Mouse (Mus musculus) forebrain, embryonic 12.5 days (tissue): ENCODE results near the gene St8sia1. TPM values are rescaled to one million over a fixed set of nuclear protein-coding genes. Genes with fewer than 3 reads are reported as not detected.
"Not testable (repeated sequence)": the region's sequence is repeated elsewhere in the genome, so short reads cannot be mapped to it uniquely, and the experiment has no call there.

ENCODE experiments used
- ATAC-seq: fragments of 200-750 bp; cut with Nextera tagmentation; 2 replicates; pipeline ENCODE4 v1.8.0; 2017; ENCODE audit warnings: moderate TSS enrichment; ENCODE audit not compliant: low FRiP score
- H3K27ac ChIP-seq: fragments of 300-500 bp; sonication (generic); 2 replicates; pipeline ENCODE4 v1.5.1; 2016; ENCODE audit warnings: mild to moderate bottlenecking
- H3K27me3 ChIP-seq: fragments of 300-500 bp; sonication (generic); 2 replicates; pipeline ENCODE4 v1.6.1; 2016; ENCODE audit warnings: mild to moderate bottlenecking
- H3K36me3 ChIP-seq: fragments of 300-500 bp; sonication (generic); replicated peaks from 2 replicates; pipeline ENCODE4 v1.6.1; 2016; ENCODE audit warnings: mild to moderate bottlenecking
- H3K4me1 ChIP-seq: fragments of 300-500 bp; sonication (generic); 2 replicates; pipeline ENCODE4 v1.6.1; 2016
- H3K4me2 ChIP-seq: fragments of 300-500 bp; sonication (generic); 2 replicates; pipeline ENCODE4 v1.6.1; 2016; ENCODE audit warnings: mild to moderate bottlenecking, moderate library complexity
- H3K4me3 ChIP-seq: fragments of 300-500 bp; sonication (generic); replicated peaks from 2 replicates; pipeline ENCODE4 v1.5.1; 2016; ENCODE audit warnings: mild to moderate bottlenecking
- H3K9ac ChIP-seq: fragments of 300-500 bp; sonication (generic); 2 replicates; pipeline ENCODE4 v1.6.1; 2016; ENCODE audit warnings: mild to moderate bottlenecking
- H3K9me3 ChIP-seq: fragments of 300-500 bp; sonication (generic); 2 replicates; pipeline ENCODE4 v1.6.1; 2016
- WGBS: fragments of 180-500 bp; shearing (Covaris S2); methylation state at CpG from one replicate; pipeline ENCODE4 v1.1.7; 2016; 5-methylcytosine and 5-hydroxymethylcytosine counted together
- polyA plus RNA-seq: library from polyadenylated mRNA; unstranded; fragments of >200 nt; fragmentation: Nextera tagmentation; extraction: Ambion mirVana; gene quantifications from 2 replicates; pipeline ENCODE4 v1.2.1, GENCODE M21; 2016

Gene St8sia1
- 6.3 and 6.4 TPM in 2 replicates for polyA plus RNA-seq

DNA sequence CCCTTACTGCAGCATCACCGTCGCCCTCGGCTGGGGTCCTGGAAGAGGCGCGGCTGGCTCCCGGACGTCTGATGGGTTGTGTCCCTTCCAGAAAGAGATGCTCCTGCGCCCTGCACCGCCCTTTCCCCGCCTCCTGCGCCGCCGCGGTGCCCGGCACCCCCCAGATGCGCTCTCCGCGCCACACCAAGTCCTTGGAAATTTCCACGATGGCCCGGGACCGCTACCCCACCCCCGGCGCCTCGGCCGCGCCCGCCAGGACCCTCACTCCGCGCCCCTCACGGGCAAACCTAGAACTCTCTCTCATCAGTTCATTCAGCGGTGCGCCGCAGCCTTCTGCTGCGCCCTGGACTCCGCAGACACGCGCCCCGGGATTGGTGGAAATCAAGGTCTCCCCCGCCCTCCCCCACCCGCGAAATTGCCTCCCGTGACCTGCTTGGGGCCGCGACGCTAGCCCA is at the start of gene St8sia1:
St8sia1 (minus strand) TSS at position 377 of the 455 bp plus-strand sequence.
- Histone ChIP-seq H3K27me3 (0 out of 2 replicates have a peak, but pooled peaks cover 7% of the 10 kb centered on the region), H3K9ac (peak within 1 kb of the TSS; percentile 87), H3K4me3 (peak within 1 kb of the TSS; percentile 69), H3K4me2 (peak within 1 kb of the TSS; percentile 93), H3K36me3 (0 out of 2 replicates have a peak, but pooled peaks cover 6% of the 10 kb centered on the region), H3K4me1 (peaks cover 27% of the 10 kb centered on the region), H3K9me3 (no peaks in the 10 kb centered on the region), H3K27ac (peak within 1 kb of the TSS; percentile 94)
- peak; percentile 83 for ATAC-seq
- under 1% methylated on average over 44 of the region's 45 CpGs for WGBS

GRCm38 (mm10) chr6:143012513-143013215 is 48.4 kb upstream of the St8sia1 start:
- H3K27me3 ChIP-seq: no peaks in the 10 kb centered on the region
- no peaks in the 10 kb centered on the region for H3K4me1 ChIP-seq
- no peaks in the 10 kb centered on the region for H3K9me3 ChIP-seq
- no peak overlapping the region for H3K4me2 ChIP-seq
- no peak overlapping the region for H3K27ac ChIP-seq
- H3K4me3 ChIP-seq: no peak overlapping the region
- ATAC-seq: no peak
- peaks cover 37% of the 10 kb centered on the region for H3K36me3 ChIP-seq
- WGBS: 94% methylated on average over 15 of the region's 15 CpGs
- H3K9ac ChIP-seq: no peak overlapping the region

GRCm38 (mm10) chr6:143008865-143009264 is 44.6 kb upstream of the St8sia1 start:
- Histone ChIP-seq H3K9ac (no peak overlapping the region), H3K4me3 (no peak overlapping the region), H3K27me3 (no peaks in the 10 kb centered on the region), H3K36me3 (peaks cover 24% of the 10 kb centered on the region), H3K4me2 (no peak overlapping the region), H3K4me1 (no peaks in the 10 kb centered on the region), H3K27ac (no peak overlapping the region), H3K9me3 (no peaks in the 10 kb centered on the region)
- no peak for ATAC-seq
- 81% methylated on average over 5 of the region's 5 CpGs for WGBS

DNA sequence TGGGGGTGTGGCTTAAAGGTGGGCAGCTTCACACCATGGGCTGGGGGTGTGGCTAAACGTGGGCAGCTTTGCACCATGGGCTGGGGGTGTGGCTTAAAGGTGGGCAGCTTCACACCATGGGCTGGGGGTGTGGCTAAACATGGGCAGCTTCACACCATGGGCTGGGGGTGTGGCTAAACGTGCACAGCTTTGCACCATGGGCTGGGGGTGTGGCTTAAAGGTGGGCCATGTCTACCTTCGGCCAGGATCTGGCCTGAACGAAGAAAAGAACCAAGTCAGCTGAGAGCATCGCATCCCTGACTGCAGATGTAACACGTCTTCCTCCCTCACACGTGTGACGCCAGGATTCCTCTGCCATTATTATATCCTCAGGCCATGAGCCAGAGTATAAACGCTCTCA is 41.0 kb upstream of the St8sia1 start:
- 94% methylated on average over 9 of the region's 9 CpGs for WGBS

GRCm38 (mm10) chr6:143004801-143005200 is 40.5 kb upstream of the St8sia1 start:
- Histone ChIP-seq H3K27me3 (no peaks in the 10 kb centered on the region), H3K4me2 (no peak overlapping the region), H3K27ac (no peak overlapping the region), H3K9me3 (no peaks in the 10 kb centered on the region), H3K36me3 (no peaks in the 10 kb centered on the region; the same call in 1 of the 2 replicates), H3K4me1 (no peaks in the 10 kb centered on the region), H3K9ac (no peak overlapping the region), H3K4me3 (no peak overlapping the region)
- 75% methylated on average over 9 of the region's 9 CpGs for WGBS
- ATAC-seq: no peak

More for the DNA sequence above, 41.0 kb upstream of the St8sia1 start:
- not testable (repeated sequence) for H3K4me2 ChIP-seq, H3K27ac ChIP-seq, H3K27me3 ChIP-seq, H3K9ac ChIP-seq, H3K36me3 ChIP-seq, H3K4me3 ChIP-seq, H3K9me3 ChIP-seq, H3K4me1 ChIP-seq
- 0 out of 2 replicates have a peak, but pooled peaks have one; percentile 27 for ATAC-seq

GRCm38 (mm10) chr6:142998221-142998999 is 34.2 kb upstream of the St8sia1 start:
- Histone ChIP-seq H3K4me1 (peaks cover 15% of the 10 kb centered on the region), H3K27me3 (no peaks in the 10 kb centered on the region), H3K36me3 (no peaks in the 10 kb centered on the region), H3K27ac (no peak overlapping the region), H3K9ac (no peak overlapping the region), H3K4me2 (no peak overlapping the region), H3K9me3 (no peaks in the 10 kb centered on the region), H3K4me3 (no peak overlapping the region)
- no peak for ATAC-seq
- 82% methylated on average over 12 of the region's 12 CpGs for WGBS

DNA sequence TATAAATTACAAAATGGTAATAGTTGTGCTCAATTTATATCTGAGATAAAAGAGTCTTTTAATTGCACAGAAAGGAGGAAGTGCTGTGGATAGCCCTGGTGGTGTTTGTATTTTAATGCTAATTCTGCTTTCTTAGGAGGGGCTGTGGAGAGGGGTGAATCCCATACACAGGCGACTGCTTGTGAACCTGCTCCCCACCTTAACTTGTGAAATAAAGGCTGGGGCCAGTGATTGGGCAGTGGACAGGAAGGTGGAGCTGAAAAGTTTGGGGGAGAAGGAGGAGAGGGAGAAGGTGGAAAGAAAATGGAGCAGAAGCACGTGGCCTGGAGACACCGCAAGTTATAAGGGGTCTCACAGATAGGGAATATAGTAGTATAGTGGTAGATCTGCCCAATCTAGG is 32.6 kb upstream of the St8sia1 start:
- ATAC-seq: no peak
- Histone ChIP-seq H3K27me3 (peaks cover 5% of the 10 kb centered on the region; the same call in 1 of the 2 replicates), H3K9me3 (no peaks in the 10 kb centered on the region), H3K4me1 (peaks cover 20% of the 10 kb centered on the region), H3K4me2 (no peak overlapping the region), H3K27ac (no peak overlapping the region), H3K4me3 (no peak overlapping the region), H3K36me3 (no peaks in the 10 kb centered on the region), H3K9ac (no peak overlapping the region)
- WGBS: 63% methylated on average over 3 of the region's 3 CpGs

DNA sequence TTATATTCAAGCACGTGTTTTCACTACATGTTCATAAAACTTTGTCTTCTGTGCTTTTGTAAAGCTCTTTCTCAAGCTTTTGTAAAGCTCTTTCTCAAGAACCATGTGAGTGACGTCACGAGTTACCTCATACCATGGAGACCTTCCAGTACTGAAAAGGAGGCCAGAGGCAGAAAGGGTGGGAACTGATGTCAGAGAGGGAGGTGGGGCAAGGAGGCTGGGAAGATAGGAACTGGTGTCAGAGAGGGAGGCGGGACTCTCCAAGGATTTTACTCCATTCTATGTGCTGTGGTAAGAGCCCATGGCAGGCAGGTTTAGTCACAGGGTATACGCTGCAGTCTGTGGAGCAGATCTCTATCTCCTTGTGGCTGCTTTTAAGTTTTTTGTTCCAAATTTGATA is 31.3 kb upstream of the St8sia1 start:
- Histone ChIP-seq H3K4me1 (peaks cover 26% of the 10 kb centered on the region), H3K27ac (no peak overlapping the region), H3K9me3 (no peaks in the 10 kb centered on the region), H3K36me3 (no peaks in the 10 kb centered on the region), H3K9ac (no peak overlapping the region), H3K27me3 (peaks cover 17% of the 10 kb centered on the region; the same call in 1 of the 2 replicates), H3K4me3 (no peak overlapping the region), H3K4me2 (no peak overlapping the region)
- WGBS: 47% methylated on average over 5 of the region's 5 CpGs
- ATAC-seq: peak; percentile 34; the same call in 1 of the 2 replicates

- peak; percentile 55; the same call in 1 of the 2 replicates for ATAC-seq
- WGBS: 41% methylated on average over 7 of the region's 7 CpGs
- Histone ChIP-seq H3K9me3 (no peaks in the 10 kb centered on the region), H3K27ac (no peak overlapping the region), H3K4me1 (peaks cover 26% of the 10 kb centered on the region), H3K4me2 (no peak overlapping the region), H3K36me3 (no peaks in the 10 kb centered on the region), H3K9ac (no peak overlapping the region), H3K4me3 (no peak overlapping the region), H3K27me3 (peaks cover 17% of the 10 kb centered on the region; the same call in 1 of the 2 replicates)
These were observed 30.6 kb upstream of the St8sia1 start for GRCm38 (mm10) chr6:142994821-142995220.

DNA sequence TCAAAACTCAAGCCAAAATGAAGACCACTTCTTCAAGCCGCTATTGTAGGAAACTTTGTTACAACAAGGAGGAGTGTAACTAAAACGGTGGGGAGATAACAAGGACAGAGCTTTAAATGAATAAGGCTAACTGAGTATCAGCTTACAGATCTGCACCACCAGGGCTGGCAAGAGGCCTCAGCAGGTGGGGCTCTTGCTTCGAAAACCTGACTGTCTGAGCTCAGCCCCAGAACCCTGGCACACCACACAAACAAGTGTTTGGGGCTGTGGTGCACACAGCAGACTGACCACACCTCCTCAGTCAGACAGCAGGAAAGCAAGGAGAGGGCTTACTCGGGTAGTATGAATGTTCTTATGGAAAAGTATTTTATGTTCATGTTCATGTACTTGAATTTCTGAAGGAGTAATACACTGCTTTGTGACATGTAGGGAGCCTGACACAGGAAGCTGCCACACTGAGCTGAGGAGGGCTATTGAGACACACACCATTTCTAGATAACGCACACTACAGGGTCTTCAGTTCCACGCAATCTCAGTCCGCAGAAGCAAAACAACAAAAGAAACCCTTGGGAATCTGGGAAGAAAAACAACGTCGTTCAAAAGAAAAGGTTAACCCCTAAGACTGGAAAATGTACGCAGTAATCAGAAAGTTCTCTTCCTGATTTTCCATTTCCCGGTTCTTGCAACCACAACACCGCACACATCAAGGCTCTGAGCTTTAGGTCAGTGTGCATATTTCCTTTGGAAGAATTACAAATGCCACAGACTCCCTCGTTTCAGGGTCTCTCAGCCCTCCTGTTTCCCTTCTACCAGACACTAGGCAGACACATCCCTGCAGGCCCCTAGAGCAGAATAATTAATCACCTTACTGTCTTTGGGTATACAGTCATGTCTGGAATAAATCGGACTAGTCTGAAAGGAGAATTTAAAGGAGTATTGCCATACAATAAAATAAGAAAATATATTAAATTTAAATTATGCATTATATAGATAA is 29.8 kb upstream of the St8sia1 start:
- no peak overlapping the region for H3K4me2 ChIP-seq
- peaks cover 26% of the 10 kb centered on the region for H3K4me1 ChIP-seq
- no peak overlapping the region for H3K27ac ChIP-seq
- peaks cover 17% of the 10 kb centered on the region; the same call in 1 of the 2 replicates for H3K27me3 ChIP-seq
- H3K9me3 ChIP-seq: no peaks in the 10 kb centered on the region
- no peak for ATAC-seq
- H3K36me3 ChIP-seq: no peaks in the 10 kb centered on the region
- no peak overlapping the region for H3K4me3 ChIP-seq
- no peak overlapping the region for H3K9ac ChIP-seq
- WGBS: 36% methylated on average over 14 of the region's 14 CpGs

DNA sequence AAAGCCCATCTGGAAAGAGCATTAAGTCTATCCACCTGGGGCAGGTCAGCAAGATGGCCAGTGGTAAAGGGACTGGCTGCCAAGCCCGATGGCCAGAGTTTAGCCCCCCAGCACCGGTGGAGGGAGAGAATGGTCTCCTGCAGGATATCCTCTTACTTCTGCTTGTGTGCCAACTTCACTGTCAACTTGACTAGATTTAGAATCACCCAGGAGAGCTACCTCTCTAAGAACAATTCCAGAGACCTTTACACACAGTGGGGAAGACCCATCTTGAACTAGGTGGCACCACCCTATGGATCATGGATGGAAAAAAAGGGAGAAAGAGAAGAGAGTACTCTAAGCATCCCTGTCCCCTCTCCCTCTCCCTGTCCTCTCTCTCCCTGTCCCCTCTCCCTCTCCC is 28.7 kb upstream of the St8sia1 start:
- H3K4me1 ChIP-seq: peaks cover 26% of the 10 kb centered on the region
- no peaks in the 10 kb centered on the region for H3K9me3 ChIP-seq
- ATAC-seq: no peak
- H3K9ac ChIP-seq: no peak overlapping the region
- no peak overlapping the region for H3K4me3 ChIP-seq
- H3K27ac ChIP-seq: no peak overlapping the region
- peaks cover 17% of the 10 kb centered on the region; the same call in 1 of the 2 replicates for H3K27me3 ChIP-seq
- no peak overlapping the region for H3K4me2 ChIP-seq
- H3K36me3 ChIP-seq: no peaks in the 10 kb centered on the region
- 85% methylated on average over 2 of the region's 2 CpGs for WGBS
